Mouse (Mus musculus) stomach, embryonic 16.5 days (tissue): ENCODE measurements around the gene Fasn. TPM values are rescaled to one million over a fixed set of nuclear protein-coding genes. Genes with fewer than 3 reads are reported as not detected.

Experiments
- ATAC-seq: fragments of 200-750 bp; cut with Nextera tagmentation; 2 replicates; pipeline ENCODE4 v1.8.0; 2017; ENCODE audit warnings: moderate number of reproducible peaks, moderate TSS enrichment; ENCODE audit not compliant: insufficient read depth, low FRiP score
- H3K27ac ChIP-seq: fragments of 300-500 bp; sonication (generic); 2 replicates; pipeline ENCODE4 v1.5.1; 2014; ENCODE audit warnings: low read length
- H3K27me3 ChIP-seq: fragments of 300-500 bp; sonication (generic); 2 replicates; pipeline ENCODE4 v1.6.1; 2014; ENCODE audit warnings: low read length, control low read depth, mixed read lengths; ENCODE audit not compliant: control insufficient read depth, insufficient read depth
- H3K36me3 ChIP-seq: fragments of 300-500 bp; sonication (generic); 2 replicates; pipeline ENCODE4 v1.6.1; 2014; ENCODE audit warnings: low read length; ENCODE audit not compliant: control insufficient read depth, insufficient read depth
- H3K4me1 ChIP-seq: fragments of 300-500 bp; sonication (generic); 2 replicates; pipeline ENCODE4 v1.6.1; 2014; ENCODE audit warnings: low read length, control low read depth, mixed read lengths; ENCODE audit not compliant: control insufficient read depth, insufficient read depth
- H3K4me2 ChIP-seq: fragments of 300-500 bp; sonication (generic); 2 replicates; pipeline ENCODE4 v1.6.1; 2014; ENCODE audit warnings: low read depth, low read length, mixed read lengths
- H3K4me3 ChIP-seq: fragments of 300-500 bp; sonication (generic); replicated peaks from 2 replicates; pipeline ENCODE4 v1.5.1; 2014; ENCODE audit warnings: mild to moderate bottlenecking, low read length
- H3K9ac ChIP-seq: fragments of 300-500 bp; sonication (generic); 2 replicates; pipeline ENCODE4 v1.6.1; 2014; ENCODE audit warnings: low read length
- H3K9me3 ChIP-seq: fragments of 300-500 bp; sonication (generic); replicated peaks from 2 replicates; pipeline ENCODE4 v1.6.1; 2016; ENCODE audit warnings: low read length, control low read depth; ENCODE audit not compliant: control insufficient read depth
- WGBS: fragments of 180-500 bp; shearing (Covaris S2); extraction: QIAGEN DNeasy Blood & Tissue Kit; methylation state at CpG from one replicate; pipeline ENCODE4 v1.1.7; 2014; 5-methylcytosine and 5-hydroxymethylcytosine counted together
- polyA plus RNA-seq: library from polyadenylated mRNA; unstranded; fragments of >200 nt; fragmentation: Nextera tagmentation; extraction: Ambion mirVana; gene quantifications from 2 replicates; pipeline ENCODE4 v1.2.1, GENCODE M21; 2015

Gene Fasn
- polyA plus RNA-seq, 1 experiment from 2014 or later, result 51.9 TPM

DNA sequence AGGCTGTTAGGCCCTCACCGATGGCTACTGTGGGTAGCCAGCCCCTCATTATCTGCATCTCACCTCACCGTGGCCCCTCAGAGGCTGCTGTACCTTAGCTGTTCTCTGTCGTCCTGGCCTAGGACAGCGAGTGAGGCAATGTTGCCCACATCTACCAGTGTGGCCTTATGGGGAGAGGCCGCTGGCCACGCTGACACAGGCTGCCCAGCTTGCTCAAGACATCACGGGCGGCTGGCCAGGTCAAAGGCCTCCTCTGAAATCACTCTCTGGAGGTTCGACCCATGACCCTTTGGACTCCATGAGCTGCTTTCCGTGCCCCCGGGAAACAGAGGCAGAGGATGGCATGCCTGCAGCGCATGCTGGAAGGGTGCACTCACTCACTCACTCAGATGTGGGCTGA is 6.3 kb upstream of the Fasn start:
- no peak for ATAC-seq
- H3K4me2 ChIP-seq, result no peak overlapping the region
- 86% methylated on average over 12 of the region's 12 CpGs for WGBS
- H3K27ac ChIP-seq, result no peak overlapping the region
- H3K4me1 ChIP-seq, result peaks cover 7% of the 10 kb centered on the region; the same call in 1 of the 2 replicates
- no peak overlapping the region for H3K4me3 ChIP-seq
- H3K27me3 ChIP-seq, result no peaks in the 10 kb centered on the region
- no peaks in the 10 kb centered on the region for H3K9me3 ChIP-seq
- H3K36me3 ChIP-seq, result no peaks in the 10 kb centered on the region
- H3K9ac ChIP-seq, result no peak overlapping the region

GRCm38 (mm10) chr11:120829757-120830532 is 5.6 kb upstream of the Fasn start:
- Histone ChIP-seq H3K27ac (no peak overlapping the region), H3K36me3 (no peaks in the 10 kb centered on the region), H3K4me3 (no peak overlapping the region), H3K9ac (no peak overlapping the region), H3K4me2 (no peak overlapping the region), H3K27me3 (no peaks in the 10 kb centered on the region), H3K4me1 (peaks cover 12% of the 10 kb centered on the region), H3K9me3 (no peaks in the 10 kb centered on the region)
- WGBS, result 86% methylated on average over 10 of the region's 10 CpGs
- ATAC-seq, result no peak

- Histone ChIP-seq H3K27ac (no peak overlapping the region), H3K36me3 (no peaks in the 10 kb centered on the region), H3K4me1 (peaks cover 6% of the 10 kb centered on the region), H3K27me3 (no peaks in the 10 kb centered on the region), H3K4me2 (no peak overlapping the region), H3K4me3 (no peak overlapping the region), H3K9me3 (no peaks in the 10 kb centered on the region), H3K9ac (no peak overlapping the region)
- ATAC-seq, result no peak
- 81% methylated on average over 4 of the region's 4 CpGs for WGBS
These were observed 4.1 kb upstream of the Fasn start for GRCm38 (mm10) chr11:120828416-120828815.

DNA sequence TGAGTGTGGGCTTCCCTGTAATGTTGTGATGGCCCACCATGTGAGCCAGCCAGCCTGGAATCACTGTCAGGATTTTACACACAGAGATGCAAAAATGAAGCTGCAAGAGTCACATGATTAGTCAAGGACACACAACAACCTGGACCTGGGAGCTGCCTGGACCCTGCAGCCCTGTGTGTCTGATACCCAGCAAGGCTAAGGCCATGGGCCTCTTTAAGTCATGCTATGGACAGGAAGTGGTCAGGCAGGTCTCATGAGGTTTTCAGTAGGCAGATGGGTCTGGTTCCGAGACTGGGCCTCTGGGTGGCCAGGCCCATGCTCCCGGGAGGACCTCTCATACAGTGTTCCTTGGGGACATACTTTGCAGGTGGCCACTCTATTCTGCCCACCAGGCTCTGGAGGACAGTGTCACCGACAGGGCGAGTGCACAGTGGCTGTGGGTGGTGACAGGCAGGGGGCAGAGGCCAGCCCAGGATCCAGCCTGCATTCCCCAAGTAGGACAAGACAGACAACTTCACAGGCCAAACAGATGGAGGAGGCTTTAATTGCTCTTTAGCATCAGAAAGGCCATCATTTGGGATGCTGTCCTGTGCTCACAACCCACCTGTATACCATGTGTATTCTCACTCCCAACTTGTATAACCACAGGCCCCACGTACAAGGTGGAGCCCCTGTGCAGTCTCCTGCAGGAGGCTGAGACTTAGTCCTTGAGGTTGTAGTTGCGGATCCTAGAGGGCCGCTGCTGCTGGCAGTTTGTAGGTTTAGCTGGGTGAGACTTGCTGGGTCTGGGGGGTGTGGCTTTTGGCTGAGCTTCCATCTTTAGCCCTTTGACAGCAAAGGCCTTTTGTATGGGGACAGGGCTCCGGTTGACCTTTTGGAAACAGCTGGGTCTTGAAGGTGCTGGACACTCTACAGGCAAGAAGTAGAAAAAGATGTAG is 1.9 kb upstream of the Fasn start:
- Histone ChIP-seq H3K9ac (peak overlapping the region; percentile 94; the same call in 1 of the 2 replicates), H3K4me1 (peaks cover 22% of the 10 kb centered on the region), H3K27me3 (no peaks in the 10 kb centered on the region), H3K36me3 (0 out of 2 replicates have a peak, but pooled peaks cover under 1% of the 10 kb centered on the region), H3K9me3 (no peaks in the 10 kb centered on the region), H3K4me3 (no peak overlapping the region), H3K27ac (peak overlapping the region; percentile 95; the same call in 1 of the 2 replicates), H3K4me2 (no peak overlapping the region)
- 84% methylated on average over 8 of the region's 8 CpGs for WGBS
- ATAC-seq, result no peak

- WGBS, result 51% methylated on average over 4 of the region's 4 CpGs
- H3K36me3 ChIP-seq, result 0 out of 2 replicates have a peak, but pooled peaks cover 5% of the 10 kb centered on the region
- H3K4me3 ChIP-seq, result peak overlapping the region; percentile 78
- H3K9ac ChIP-seq, result peak overlapping the region; percentile 94
- H3K4me2 ChIP-seq, result peak overlapping the region; percentile 98
- peaks cover 24% of the 10 kb centered on the region for H3K4me1 ChIP-seq
- no peaks in the 10 kb centered on the region for H3K9me3 ChIP-seq
- ATAC-seq, result no peak
- H3K27me3 ChIP-seq, result no peaks in the 10 kb centered on the region
- peak overlapping the region; percentile 95 for H3K27ac ChIP-seq
These were observed 1.0 kb upstream of the Fasn start for GRCm38 (mm10) chr11:120825289-120825863.

DNA sequence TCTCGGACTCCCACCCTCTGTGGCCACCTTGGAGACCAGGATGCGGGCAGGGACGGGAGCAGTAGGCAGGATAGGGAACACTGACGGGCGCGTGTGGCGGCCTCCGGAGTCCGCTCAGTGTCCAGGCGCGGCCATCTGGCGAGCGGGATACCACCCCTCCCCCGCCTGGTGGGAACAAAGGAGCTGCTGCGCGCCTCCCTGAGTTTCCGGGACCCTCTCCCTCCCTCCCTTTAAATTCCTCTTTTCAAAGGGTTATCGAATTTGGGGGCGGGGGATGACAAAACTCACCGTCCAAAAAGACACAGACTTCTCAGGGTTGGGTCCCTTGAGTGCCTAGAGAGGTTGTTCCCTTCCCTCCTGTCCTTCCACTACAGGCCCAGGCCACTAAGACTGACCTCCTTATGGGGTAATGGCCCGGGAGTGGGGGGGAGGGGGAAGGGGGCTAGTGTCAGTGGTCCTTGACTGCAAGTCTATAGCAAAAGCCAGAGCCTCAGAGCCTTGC is 491 bp upstream of the Fasn start:
- Histone ChIP-seq H3K36me3 (peaks cover 9% of the 10 kb centered on the region; the same call in 1 of the 2 replicates), H3K9ac (peak overlapping the region; percentile 94), H3K27me3 (no peaks in the 10 kb centered on the region), H3K4me2 (peak overlapping the region; percentile 98), H3K4me3 (peak overlapping the region; percentile 78), H3K4me1 (peaks cover 24% of the 10 kb centered on the region), H3K9me3 (no peaks in the 10 kb centered on the region), H3K27ac (peak overlapping the region; percentile 95)
- peak; percentile 38 for ATAC-seq
- under 1% methylated on average over 21 of the region's 21 CpGs for WGBS

GRCm38 (mm10) chr11:120823551-120823947 is 798 bp downstream of the Fasn start:
- Histone ChIP-seq H3K4me1 (peaks cover 24% of the 10 kb centered on the region), H3K9ac (peak overlapping the region; percentile 94), H3K9me3 (no peaks in the 10 kb centered on the region), H3K27ac (peak overlapping the region; percentile 95), H3K4me2 (peak overlapping the region; percentile 98), H3K36me3 (peaks cover 14% of the 10 kb centered on the region; the same call in 1 of the 2 replicates), H3K4me3 (peak overlapping the region; percentile 78), H3K27me3 (no peaks in the 10 kb centered on the region)
- 0% methylated on average over 37 of the region's 40 CpGs for WGBS
- peak; percentile 34 for ATAC-seq

DNA sequence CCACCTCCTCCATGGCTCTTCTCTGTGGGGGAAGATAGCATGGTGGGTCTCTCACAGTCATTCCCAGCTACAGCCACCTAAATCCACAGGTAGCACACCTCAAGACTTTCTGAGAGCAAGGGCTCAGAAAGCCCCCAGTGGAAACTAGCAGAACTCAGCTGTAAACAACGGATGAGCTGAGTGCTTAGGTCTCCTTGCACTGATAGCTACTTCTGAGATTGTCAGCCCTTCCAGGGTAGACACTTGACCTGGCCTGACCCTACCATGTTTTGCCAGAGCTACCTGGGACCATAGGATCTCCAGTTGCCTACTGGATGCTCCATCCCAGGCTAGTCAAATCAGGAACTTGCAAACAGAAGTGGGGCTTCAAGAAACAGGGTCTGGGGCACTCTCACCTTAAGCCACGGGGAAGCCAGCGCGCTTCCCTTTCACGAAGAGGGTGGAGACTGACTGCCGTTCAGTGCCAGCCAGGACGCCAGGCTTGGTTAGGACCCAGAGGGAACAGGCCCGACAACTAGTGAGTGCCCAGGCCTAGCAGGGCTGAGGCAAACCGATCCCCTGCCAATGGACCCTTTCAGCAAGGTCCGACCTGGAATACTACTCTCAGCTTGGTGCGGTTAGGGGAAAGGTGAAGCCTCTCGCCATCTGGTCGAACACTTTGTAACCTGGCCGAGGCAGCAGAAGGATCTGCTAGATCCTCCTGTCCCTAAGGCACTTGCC is 1.4 kb downstream of the Fasn start:
- Histone ChIP-seq H3K27ac (peak overlapping the region; percentile 95), H3K4me2 (peak overlapping the region; percentile 98), H3K4me1 (peaks cover 24% of the 10 kb centered on the region), H3K9me3 (no peaks in the 10 kb centered on the region), H3K9ac (peak overlapping the region; percentile 94), H3K36me3 (peaks cover 14% of the 10 kb centered on the region; the same call in 1 of the 2 replicates), H3K27me3 (no peaks in the 10 kb centered on the region), H3K4me3 (peak overlapping the region; percentile 78)
- WGBS, result under 1% methylated on average over 14 of the region's 14 CpGs
- no peak for ATAC-seq
